Mouse (Mus musculus): ENCODE measurements at regions not wholly inside any gene's neighbourhood (a gene's known extent, or its start where the extent isn't known, plus 50 kb on each side); places are given as distances from the start of the nearest gene placed in this dataset.

- no peak for DNase-seq
These were observed 54.4 kb downstream of the Irf2bpl start for GRCm38 (mm10) chr12:86830247-86830585.

GRCm38 (mm10) chr12:86829581-86830246, 54.9 kb downstream of the Irf2bpl start:
- no peak for DNase-seq

GRCm38 (mm10) chr12:86827241-86827606, 57.4 kb downstream of the Irf2bpl start:
- no peak for DNase-seq

GRCm38 (mm10) chr12:86826420-86827240, 58.0 kb downstream of the Irf2bpl start:
- DNase-seq: no peak

GRCm38 (mm10) chr12:86825584-86826419, 58.8 kb downstream of the Irf2bpl start:
- DNase-seq: no peak

GRCm38 (mm10) chr12:86824860-86825583, 59.6 kb downstream of the Irf2bpl start:
- DNase-seq: peak in 1 of 2 experiments; percentile 55

DNA sequence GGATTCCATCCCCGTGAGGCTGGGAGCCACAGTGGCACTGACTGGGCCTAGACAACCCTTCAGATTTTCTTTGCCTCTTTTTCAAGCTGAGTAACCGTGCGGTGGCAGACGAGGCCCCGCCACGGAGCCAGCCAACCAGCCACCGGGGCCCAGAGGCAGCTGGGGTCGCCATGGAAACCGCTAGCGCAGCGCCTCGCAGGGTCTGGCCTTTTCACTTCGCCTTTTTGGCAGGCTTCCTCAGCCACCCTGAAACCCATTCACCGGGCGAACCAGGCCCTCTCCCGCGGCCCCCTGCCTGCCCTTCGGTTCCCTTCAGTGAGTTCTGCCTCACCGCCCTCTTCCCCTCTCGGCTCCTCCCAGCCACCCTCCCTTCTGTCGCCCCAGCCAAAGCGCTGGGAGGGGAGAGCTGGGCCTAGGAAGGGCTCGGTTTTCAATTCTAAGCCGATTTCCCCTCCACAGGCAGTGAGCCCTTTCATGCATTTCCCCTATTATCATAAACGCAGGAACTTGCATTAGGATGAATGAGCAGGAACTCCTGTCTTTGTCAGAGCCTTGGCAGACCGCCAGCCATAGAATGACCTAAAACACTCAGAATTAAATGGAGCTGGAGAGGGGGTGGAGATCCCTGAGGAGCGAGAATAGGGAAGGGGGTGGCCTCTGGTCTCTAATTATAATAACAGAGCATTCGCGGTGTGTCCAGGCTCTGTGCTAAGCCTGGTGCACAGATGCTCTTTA, 60.6 kb downstream of the Irf2bpl start:
- DNase-seq: peak; percentile 75 to 76

DNA sequence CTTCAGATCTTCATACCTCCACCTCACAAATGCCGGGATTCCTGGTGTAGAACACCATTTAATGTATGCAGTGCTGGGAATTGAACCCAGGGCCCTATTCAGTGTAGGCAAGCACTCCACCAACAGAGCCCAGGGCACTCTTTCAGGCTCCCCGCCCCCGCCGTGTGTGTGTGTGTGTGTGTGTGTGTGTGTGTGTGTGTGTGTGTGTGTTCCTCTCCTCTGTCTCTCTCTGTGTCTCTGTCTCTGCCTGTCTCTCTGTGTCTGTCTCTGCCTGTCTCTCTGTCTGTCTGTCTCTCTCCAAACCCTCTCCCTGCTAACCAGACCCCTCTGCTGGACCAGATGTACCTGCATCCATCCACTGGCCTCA, 61.1 kb downstream of the Irf2bpl start:
- peak in 1 of 2 experiments; percentile 21 for DNase-seq

DNA sequence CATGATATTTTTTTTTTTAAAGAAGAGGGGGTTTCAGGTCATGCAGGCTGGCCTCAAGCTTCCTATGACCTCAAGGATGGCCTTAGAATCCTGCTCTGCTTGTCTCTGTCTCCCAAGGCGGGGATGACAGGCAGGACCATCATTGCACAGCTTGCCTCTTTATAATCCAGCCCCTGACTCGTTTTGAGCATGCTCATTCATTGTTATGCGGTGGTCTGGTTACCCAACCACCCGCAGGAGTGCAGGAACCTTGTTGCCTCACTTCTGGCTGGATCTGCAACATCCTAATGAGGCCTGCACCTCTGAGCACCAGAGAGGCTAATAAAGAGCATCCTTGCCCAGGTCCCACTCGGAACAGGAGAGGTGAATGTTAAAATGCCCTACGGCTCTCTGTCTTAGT, 63.4 kb downstream of the Irf2bpl start:
- no peak for DNase-seq

DNA sequence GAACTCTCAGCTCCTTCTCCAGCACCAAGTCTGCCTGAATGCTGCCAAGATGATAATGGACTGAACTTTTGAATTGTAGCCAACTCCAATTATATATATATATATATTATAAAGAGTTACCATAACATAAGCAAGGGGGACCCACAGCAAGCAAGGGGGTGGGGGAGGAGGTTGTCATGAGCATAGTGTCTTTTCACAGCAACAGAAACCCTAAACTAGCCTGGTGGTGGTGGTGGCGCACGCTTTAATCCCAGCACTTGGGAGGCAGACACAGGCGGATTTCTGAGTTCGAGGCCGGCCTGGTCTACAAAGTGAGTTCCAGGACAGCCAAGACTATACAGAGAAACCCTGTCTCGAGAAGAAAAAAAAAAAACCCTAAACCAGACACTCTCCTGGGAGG, 65.0 kb downstream of the Irf2bpl start:
- no peak for DNase-seq

- DNase-seq: no peak
These were observed 65.4 kb downstream of the Irf2bpl start for GRCm38 (mm10) chr12:86819163-86819562.

- no peak for DNase-seq
These were observed 66.4 kb downstream of the Irf2bpl start for GRCm38 (mm10) chr12:86818201-86818600.

GRCm38 (mm10) chr12:86816702-86817610, 67.6 kb downstream of the Irf2bpl start:
- DNase-seq: peak; percentile 95 to 97

DNA sequence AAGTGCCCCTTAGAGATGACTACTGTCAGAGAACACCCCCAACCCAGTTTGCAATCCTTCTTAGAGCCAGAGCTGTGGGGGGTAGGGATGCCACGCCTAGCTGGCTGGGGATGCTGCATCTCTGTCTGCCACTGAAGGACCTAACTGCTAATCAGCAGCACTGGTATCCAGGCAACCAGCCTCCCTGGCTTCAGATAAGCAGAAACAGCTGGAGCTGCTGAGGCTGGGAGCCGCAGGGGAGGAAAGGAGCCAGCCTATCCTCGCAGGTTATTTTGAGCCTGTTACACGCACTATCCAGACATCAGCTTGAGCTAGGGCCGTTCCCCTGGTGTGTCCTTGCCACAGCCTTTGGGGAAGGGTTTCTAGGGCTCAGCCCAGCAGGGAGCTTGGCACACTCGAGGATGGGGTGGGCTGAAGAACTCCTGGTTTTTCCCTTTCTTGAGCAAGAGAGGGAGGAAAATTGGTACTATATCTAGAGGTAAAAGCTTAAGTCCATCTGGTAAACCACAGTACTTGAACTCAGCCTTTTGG, 68.4 kb downstream of the Irf2bpl start:
- DNase-seq: no peak

- DNase-seq: no peak
These were observed 69.9 kb downstream of the Irf2bpl start for GRCm38 (mm10) chr12:86814740-86815139.

Measured in cerebellum, postnatal 36 days (tissue).